Mouse (Mus musculus): ENCODE results near the gene Wnt5b. TPM values are rescaled to one million over a fixed set of nuclear protein-coding genes. Genes with fewer than 3 reads are reported as not detected.

Wnt5b gene
- total and polyA plus RNA-seq, 3 experiments, result 0.04 TPM; not detected in 2

DNA sequence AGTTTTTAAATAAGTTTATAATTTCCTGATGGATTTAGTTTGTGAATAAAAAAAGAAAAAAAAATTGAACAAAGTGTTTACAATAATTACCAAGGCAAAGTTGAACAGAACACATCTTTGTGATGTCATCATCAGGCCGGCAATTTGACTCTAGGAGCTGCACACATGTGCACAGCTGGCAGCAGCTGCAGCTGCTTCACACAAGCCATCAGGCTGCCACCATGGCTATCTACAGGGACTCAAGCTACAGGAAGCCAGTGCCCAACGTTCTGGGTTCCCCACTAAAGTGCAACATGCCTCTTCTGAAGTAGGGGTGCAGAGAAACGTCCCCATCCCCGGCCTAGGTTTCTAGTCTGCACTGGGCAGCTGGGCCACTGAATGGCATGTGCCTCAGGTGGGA lies 26.6 kb upstream of the Wnt5b start:
- Histone ChIP-seq H3K9me3 (replicated peaks; ENCODE audit: insufficient read depth, low read length) (no peaks in the 10 kb centered on the region), H3K27me3 (ENCODE audit: control insufficient read depth in 1 of 2, insufficient read depth in 2 of 2, low read length in 2 of 2) (no peaks in the 10 kb centered on the region), H3K79me2 (ENCODE audit: control insufficient read depth, insufficient read depth, low read length, poor library complexity) (no peaks in the 10 kb centered on the region), H3K4me3 (ENCODE audit: control insufficient read depth in 1 of 2, insufficient read depth in 1 of 2, low read depth in 2 of 2, low read length in 2 of 2) (no peak overlapping the region), H3K36me3 (ENCODE audit: control insufficient read depth in 1 of 2, insufficient read depth in 2 of 2, low read length in 2 of 2) (no peaks in the 10 kb centered on the region), H3K27ac (ENCODE audit: control insufficient read depth, low read depth, low read length) (no peak overlapping the region), H3K4me1 (ENCODE audit: control insufficient read depth in 1 of 2, insufficient read depth in 2 of 2, low read length in 2 of 2) (no peaks in the 10 kb centered on the region), H3K9ac (ENCODE audit: control insufficient read depth, low read depth, low read length, poor library complexity, severe bottlenecking) (no peak overlapping the region)
- TF ChIP-seq ETS1 (IDR thresholded peaks at IDR 0.05; ENCODE audit: low read depth, low read length) (no peak), BHLHE40 (IDR thresholded peaks at IDR 0.05; ENCODE audit: borderline replicate concordance, low read depth, low read length) (no peak), ZKSCAN1 (IDR thresholded peaks at IDR 0.05; ENCODE audit: low read depth, low read length) (no peak), MXI1 (IDR thresholded peaks at IDR 0.05; ENCODE audit: low read depth, low read length) (no peak), SIN3A (IDR thresholded peaks at IDR 0.05; ENCODE audit: low read length) (no peak), MYB (IDR thresholded peaks at IDR 0.05; ENCODE audit: low read depth, low read length) (no peak), ZMIZ1 (IDR thresholded peaks at IDR 0.05; ENCODE audit: low read depth, low read length) (no peak)
- DNase-seq (ENCODE audit: low read depth, low spot score), result no peak

DNA sequence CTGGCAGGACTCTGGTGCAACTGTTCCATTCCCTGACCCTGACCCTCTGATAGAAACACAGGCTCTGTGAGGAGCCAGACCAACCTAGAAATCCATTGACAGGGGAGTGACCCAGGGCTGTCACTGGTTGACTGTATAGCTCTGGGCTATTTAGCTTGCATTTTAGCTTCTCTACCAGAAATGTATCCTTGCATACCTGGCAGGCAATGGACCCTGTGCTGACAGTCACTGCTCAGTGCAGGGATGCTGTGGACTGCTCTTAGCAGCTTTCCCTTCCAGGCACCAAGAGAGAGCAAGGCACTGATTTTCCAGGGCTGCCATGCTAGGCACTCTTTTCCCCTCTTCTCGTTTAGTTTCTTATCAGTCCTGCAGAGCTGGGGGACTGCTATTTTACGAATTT lies 24.2 kb upstream of the Wnt5b start:
- H3K4me3 ChIP-seq (ENCODE audit: control insufficient read depth in 1 of 2, insufficient read depth in 1 of 2, low read depth in 2 of 2, low read length in 2 of 2), result no peak overlapping the region
- no peaks in the 10 kb centered on the region for H3K36me3 ChIP-seq (ENCODE audit: control insufficient read depth in 1 of 2, insufficient read depth in 2 of 2, low read length in 2 of 2)
- no peak for DNase-seq (ENCODE audit: low read depth, low spot score)
- no peaks in the 10 kb centered on the region for H3K4me1 ChIP-seq (ENCODE audit: control insufficient read depth in 1 of 2, insufficient read depth in 2 of 2, low read length in 2 of 2)
- no peaks in the 10 kb centered on the region for H3K27me3 ChIP-seq (ENCODE audit: control insufficient read depth in 1 of 2, insufficient read depth in 2 of 2, low read length in 2 of 2)
- H3K27ac ChIP-seq (ENCODE audit: control insufficient read depth, low read depth, low read length), result no peak overlapping the region
- H3K79me2 ChIP-seq (ENCODE audit: control insufficient read depth, insufficient read depth, low read length, poor library complexity), result no peaks in the 10 kb centered on the region
- TF ChIP-seq UBTF (IDR thresholded peaks at IDR 0.05; ENCODE audit: borderline replicate concordance, insufficient read depth, low read depth, low read length) (no peak), E2F4 (IDR thresholded peaks at IDR 0.05; ENCODE audit: borderline replicate concordance, low read depth, low read length) (no peak)
- no peaks in the 10 kb centered on the region for H3K9me3 ChIP-seq (replicated peaks; ENCODE audit: insufficient read depth, low read length)
- H3K9ac ChIP-seq (ENCODE audit: control insufficient read depth, low read depth, low read length, poor library complexity, severe bottlenecking), result no peak overlapping the region

DNA sequence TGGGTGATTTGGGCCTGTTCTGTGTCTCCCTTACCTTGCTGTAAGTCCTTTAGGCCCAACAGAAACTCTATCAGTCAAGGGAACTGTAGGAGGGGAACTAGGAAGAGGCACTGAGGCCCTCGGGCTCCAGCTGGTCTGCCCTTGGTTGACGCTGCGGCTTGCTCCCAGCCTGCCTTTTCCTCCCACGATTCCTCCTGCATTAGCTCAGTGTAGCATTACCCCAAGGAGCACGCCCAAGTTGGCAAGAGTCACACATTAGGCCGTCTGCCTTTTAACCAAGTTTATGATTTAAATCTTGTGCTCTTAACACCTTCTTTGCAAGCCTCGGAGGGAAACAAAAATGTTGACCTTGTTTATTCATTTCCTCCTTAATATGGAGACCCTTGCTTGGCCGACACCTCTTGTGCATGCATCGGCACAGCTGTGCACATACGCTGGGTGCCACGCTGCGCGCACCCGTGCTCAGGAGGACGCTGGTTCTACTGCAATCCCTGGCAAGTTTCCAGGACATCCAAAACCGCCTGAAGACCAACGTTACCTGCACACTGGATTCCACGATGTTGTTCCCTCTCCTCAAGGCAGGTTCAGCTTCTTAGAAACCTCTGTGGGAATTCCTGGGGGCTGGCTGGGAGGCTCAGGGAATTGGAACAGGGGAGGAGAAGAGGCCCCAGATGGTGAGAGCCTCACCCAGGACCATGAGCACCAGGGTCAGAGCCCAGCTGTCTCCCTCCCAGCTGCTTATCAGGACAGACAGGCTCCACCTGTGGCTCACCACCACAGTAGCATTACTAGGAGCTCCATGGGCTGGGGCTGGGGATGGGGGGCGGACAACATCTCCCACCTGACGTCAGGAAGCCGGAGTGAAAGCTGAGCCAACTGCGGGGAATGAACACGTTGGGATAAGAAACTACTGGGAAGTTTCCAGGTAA lies 21.6 kb upstream of the Wnt5b start:
- Histone ChIP-seq H3K4me1 (ENCODE audit: control insufficient read depth in 1 of 2, insufficient read depth in 2 of 2, low read length in 2 of 2) (no peaks in the 10 kb centered on the region), H3K4me3 (ENCODE audit: control insufficient read depth in 1 of 2, insufficient read depth in 1 of 2, low read depth in 2 of 2, low read length in 2 of 2) (no peak overlapping the region), H3K9me3 (replicated peaks; ENCODE audit: insufficient read depth, low read length) (no peaks in the 10 kb centered on the region), H3K79me2 (ENCODE audit: control insufficient read depth, insufficient read depth, low read length, poor library complexity) (no peaks in the 10 kb centered on the region), H3K9ac (ENCODE audit: control insufficient read depth, low read depth, low read length, poor library complexity, severe bottlenecking) (no peak overlapping the region), H3K27ac (ENCODE audit: control insufficient read depth, low read depth, low read length) (no peak overlapping the region), H3K27me3 (ENCODE audit: control insufficient read depth in 1 of 2, insufficient read depth in 2 of 2, low read length in 2 of 2) (no peaks in the 10 kb centered on the region), H3K36me3 (ENCODE audit: control insufficient read depth in 1 of 2, insufficient read depth in 2 of 2, low read length in 2 of 2) (no peaks in the 10 kb centered on the region)
- no peak for TF ChIP-seq TAL1 (IDR thresholded peaks at IDR 0.05; ENCODE audit: low read length)
- no peak for DNase-seq (ENCODE audit: low read depth, low spot score)
